Mouse (Mus musculus) CH12F3 (cell line): ENCODE data around the gene Atp1a4.

ENCODE experiments used
- in situ Hi-C: fragments of 300-500 bp; cut with MboI; formaldehyde crosslinking; loops from 2 replicates; pipeline ENCODE4 v1.14.3; 2020; ENCODE audit warnings: low sequenced_read_pairs

The Atp1a4 gene

DNA sequence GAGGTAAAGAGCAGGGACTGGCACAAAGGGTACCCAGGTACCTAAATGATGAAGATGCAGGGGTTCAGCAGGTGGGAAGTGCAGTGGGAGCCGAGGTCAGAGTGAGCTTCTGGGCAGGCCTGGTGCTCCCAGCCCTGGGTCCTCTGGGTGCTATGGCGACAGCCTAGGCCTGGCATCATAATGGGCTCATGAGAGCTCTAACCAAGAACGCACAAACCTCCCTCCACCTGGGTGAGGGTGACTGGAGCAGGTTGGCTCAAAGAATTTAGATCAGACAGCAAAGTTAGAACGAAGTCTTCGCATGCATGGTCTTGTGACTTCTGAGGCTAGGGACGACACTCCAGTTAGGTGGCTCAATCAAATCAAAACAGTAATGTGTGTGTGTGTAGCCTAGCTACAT, at the start of gene Atp1a4:
Gene Atp1a4 (minus strand): TSS at position 101 of the 400 bp plus-strand sequence.
- in situ Hi-C loops, result no loop called here

DNA sequence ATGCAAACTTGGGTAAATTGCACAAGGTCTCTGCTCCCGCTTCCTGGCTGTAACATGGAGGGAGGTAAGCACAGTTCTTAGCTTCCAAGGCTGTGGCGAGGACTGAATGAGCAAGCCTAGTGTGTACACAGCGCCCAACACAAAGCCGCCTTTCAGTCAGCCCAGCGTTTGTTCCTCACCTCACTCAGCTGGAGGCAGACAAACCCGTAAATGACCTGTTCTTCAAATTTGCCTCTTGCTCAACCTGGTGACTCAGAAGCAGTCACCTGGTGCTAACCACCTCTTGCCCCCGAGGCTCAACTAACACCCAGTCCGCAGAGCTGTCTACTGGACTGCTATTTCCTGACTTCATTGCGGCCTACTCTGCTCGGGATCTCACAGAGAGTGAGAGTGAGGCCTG, 49.7 kb upstream of the Atp1a4 start:
- in situ Hi-C loops, result no loop called here

DNA sequence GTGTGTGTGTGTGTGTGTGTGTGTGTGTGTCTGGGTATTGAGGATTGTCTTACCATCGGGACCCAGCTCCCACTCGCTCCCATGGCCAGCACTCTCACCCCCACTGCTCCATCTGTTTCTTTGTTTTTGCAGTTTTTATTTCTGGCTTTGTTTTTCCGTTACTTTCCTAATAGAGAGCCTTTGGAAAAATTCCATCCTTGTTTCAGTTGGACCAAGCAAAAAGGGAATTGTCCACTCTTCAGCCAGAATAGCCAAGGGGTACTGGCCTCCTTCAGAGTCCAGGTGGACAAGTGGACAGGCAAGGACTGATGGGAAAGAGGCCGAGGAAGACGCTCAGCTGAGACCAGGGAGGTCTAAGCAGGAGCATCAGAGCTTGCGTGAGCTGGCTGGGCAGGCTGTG, 48.7 kb upstream of the Atp1a4 start:
- in situ Hi-C loops, result no loop called here

DNA sequence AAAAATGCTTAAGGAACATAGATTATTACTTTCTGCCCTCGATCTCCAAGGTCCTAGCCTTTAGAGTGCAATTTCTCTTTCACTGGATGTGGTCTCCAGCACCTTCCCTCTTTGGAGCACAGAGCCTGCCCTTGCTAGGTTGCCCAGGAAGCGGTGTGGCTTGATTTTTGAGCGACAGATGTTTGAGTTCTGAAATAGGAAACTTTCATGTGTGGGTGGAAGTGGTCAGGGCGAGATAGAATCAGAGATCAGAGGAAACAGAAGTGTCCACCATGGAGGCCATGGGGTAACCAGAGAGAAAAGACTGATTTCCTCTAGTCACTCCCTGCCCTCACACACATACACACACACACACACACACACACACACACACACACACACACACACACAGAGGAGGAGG, 48.0 kb upstream of the Atp1a4 start:
- in situ Hi-C loops, result no loop called here

DNA sequence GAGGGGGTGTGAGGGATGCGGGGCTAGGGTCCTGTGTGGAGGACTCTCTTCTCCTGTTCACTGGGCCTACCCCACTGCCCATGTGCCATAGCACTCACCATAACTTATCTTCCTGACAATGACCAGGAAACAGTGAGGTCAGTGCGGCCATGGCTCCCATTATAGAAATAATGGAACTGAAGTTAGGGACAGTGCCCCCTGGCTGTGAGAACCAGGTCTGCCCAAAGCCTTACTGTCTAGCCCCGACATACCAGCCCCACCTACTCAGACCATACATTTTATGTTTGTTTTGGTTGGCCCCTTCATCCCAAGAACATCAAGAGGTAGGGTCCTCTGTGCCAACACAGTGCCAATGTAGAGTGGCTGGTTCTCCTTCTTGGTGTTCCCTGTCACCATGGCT, 47.4 kb upstream of the Atp1a4 start:
- in situ Hi-C loops, result no loop called here

DNA sequence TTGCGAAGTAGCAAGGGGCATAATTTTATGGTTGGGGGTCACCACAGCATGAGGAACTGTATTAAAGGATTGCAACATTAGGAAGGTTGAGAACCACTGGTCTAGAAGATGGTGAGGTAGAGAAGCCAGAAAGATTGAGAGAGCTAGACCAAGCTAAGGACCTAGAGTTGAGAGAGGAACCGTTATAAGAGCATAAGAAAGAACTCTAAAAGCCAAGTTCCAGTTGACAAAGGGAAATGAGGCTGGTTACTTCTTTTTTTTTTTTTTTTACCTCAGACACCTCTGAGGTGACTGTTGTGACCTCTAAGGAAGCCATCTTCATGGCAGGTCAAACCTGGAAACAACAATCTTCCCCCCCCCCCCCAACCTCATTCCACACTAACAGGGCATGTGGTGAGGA, 46.9 kb upstream of the Atp1a4 start:
- in situ Hi-C loops, result no loop called here

DNA sequence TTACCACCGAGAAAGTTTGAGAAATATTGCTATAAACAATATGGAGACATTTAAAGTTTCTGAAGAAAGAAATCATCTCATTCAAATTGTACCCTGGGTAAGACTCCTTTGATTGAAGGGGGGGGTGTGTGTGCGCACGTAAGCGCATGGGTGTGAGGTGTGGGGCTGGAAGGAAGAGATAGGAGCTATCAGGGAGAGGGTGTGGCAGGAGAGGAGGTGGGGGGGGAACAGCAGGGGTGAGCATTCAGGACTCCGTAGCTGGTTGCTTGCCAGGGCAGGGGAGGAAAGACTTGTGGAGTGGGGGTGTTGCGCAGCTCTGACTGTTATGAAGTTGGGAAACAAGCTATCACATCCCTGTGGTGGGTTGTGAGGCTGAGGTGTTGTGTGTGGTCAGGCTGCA, 46.2 kb upstream of the Atp1a4 start:
- in situ Hi-C loops, result no loop called here

DNA sequence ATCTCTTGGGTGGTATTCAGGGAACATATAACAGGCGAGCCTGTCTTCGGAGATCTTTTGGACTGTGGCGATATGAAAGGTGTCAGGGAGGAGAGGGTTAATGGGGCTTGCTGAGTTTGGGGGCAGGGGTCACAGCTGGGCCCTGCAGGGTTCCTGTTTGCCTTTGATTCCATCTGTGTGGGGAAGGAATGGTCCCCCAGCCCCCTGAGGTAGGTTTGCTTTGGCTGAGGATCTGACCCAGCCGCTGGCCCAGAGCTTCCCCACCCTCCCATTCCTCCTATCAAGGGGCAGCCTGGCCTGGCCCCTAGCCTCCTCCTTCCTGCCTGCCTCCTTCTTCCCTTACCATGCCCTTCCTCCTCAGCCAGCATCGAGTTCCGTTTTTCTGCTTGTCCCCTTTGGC, 44.6 kb upstream of the Atp1a4 start:
- in situ Hi-C loops, result no loop called here

DNA sequence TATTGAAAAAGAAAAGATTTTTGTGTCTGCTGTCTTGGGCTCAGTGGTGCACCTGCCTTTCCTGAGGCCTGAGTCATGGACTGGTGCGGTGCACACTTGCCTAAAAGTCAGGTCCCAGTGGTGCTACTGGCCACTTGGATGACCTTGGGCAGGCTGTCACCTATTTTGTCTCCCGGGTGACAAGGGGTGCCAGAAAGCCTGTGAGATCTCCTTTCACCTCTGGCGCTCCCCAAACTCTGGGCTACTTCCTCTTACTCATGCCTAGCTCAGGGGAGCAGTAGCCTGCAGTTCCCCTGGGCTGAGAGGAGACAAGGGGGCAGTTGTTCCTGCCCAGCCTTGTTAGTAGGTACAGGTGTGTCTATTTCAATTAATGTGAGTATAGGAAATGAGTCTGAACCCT, 44.1 kb upstream of the Atp1a4 start:
- in situ Hi-C loops, result no loop called here

DNA sequence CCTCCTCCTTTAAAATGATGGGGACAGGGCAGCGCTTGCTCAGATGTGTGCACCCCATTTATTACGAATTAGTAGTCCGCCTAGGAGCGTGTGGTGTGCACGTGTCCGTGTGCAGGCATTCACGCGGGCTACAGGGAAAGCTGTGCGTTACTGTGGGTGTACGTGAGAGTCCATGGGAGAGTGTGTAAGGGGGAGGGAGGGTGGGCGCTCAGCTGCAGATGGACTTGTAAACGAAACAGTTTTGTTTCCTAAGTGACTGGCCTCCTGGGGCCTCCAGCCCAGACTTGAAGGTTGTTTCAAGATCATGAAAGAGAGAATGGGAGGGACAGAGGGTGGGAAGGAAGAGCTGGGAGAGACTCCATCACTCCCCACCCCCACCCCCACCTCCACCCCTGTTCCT, 43.0 kb upstream of the Atp1a4 start:
- in situ Hi-C loops, result no loop called here

DNA sequence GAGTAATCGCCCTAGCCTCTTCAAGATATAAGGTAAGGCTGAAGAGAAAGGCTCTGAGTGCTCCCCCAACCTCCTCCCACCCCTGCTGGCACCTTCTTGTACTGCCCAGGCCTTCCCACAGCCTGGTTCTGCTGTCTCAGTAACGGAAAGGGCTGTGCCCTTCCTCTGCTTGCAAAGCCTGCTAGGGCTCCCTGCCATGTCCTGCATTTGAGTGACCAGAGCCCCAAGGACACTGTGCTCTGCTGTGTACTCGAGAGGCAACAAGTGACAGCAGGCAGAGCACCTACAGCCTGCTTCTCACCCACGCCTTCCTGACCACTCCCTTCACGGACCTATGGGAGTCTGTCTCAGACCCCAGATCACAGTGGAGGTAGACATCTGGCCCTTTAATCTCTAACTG, 42.0 kb upstream of the Atp1a4 start:
- in situ Hi-C loops, result no loop called here

DNA sequence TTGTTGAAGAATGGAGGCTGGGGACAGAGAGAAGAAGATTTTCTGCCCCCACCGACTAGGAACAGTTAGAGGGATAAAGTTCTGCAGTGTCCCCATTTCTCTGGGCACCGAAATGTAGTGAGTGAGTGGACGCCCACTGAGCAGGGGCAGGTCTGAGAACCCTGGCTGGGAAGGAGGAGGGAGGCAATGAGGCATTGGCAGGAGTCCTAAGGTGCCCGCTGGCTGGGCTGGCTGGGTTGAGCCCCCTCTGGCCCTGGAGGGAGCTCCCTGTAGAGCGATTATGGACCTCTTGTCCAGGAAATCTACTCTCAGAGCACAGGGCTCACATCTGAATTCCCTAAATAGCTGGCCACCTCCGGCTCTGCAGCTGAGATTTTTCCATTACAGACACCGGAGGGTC, 41.3 kb upstream of the Atp1a4 start:
- in situ Hi-C loops, result no loop called here

DNA sequence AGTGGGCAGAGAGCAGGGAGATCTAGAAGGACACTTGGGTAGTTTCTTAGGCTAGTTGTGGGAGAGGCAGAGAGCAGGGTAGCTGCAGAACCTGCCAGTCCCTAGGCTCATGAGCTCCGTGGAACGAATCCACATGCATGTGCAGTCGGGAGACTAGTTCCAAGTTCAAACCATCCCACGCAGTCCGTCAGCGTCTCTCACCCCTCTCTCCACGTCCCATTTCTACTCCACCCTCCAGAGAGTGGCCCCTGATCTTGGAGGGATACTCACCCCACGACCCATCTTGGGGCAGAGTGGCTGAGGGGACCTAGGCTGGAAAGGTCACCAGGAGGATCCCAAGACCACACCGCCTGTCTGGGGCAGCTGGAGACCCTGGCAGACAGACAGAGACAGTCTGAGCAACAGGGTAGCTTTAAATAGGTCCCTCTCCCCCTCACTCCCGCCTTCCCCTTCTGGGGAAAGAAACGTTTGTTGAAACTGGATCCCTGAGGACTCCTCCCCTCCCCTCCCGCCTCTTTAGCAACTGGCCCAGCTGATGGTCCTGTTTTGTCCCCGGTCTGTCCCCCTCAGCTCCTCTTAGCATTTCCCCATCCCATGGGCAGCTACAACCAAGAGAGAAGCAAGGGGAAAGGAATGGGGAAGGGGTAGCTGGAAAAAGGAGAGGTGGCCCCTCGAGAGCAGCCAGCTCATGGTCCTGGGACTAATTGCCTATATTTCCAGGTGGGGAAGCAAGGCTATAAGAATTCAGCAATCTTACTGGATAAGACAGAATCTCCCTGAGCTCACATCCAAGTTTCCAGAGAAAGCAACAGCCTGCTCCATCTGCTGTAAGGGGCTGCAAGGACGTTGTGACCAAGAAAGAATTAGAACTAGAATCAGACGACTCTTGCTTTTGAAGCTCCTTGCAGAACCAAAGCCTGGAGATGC, 39.7 kb upstream of the Atp1a4 start, which contains the start of gene Atp1a2:
Gene Atp1a2 (minus strand): TSS at position 454 of the 927 bp plus-strand sequence.
- in situ Hi-C loops, result no loop called here

DNA sequence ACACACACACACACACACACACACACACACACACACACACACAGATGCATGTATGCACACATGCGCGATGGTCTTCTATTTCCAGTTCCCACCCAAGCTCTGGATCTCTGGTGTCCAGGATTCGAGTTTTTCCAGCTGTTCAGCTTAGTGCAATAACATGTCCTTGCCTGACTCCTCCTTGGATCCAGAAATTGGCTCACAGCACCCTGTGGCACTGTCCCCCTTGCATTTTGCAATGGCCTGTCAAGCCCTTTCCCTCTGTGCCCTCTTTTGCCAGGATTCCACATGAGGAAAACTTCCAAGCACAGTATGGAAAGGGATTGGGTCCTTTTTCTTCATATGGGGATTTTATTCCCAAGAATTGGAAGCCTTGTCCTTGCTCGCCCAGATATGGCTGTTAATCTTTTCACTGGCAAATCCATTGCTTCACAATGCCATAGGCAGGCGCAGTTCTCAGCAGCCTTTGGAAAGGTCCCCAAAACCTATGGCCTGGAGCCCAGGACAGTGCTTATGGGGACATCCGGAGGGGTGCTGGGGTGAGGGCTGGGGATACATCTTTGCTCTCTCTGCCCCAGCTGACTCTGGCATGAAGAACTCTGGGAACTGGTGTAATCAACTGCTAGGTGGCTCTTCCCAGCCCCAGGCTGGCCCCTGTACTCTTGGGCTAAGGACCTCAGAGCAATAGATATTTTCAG, 38.7 kb upstream of the Atp1a4 start:
- in situ Hi-C loops, result no loop called here

DNA sequence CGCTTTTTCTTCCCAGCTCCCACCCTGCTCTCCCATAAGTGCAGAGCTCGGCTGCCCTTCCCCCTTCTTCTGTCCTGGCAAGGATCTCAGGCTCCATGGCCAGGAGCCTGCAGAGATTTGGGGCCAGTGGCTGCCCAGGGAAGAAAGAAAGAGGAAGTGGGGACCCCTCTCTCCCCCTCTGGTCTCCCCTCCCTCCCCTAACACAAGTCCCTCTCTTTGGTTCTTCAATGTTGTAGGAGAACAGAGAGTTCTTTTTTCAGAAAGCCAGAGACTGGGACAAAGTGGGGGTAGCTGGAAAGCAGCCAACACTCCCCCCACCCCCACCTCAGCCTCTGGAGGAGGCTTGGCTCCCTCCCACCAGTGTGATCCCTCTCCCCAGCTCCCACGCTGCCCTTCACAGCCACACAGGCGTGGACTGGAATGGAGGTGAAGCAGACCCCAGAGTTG, 37.6 kb upstream of the Atp1a4 start:
- in situ Hi-C loops, result no loop called here

DNA sequence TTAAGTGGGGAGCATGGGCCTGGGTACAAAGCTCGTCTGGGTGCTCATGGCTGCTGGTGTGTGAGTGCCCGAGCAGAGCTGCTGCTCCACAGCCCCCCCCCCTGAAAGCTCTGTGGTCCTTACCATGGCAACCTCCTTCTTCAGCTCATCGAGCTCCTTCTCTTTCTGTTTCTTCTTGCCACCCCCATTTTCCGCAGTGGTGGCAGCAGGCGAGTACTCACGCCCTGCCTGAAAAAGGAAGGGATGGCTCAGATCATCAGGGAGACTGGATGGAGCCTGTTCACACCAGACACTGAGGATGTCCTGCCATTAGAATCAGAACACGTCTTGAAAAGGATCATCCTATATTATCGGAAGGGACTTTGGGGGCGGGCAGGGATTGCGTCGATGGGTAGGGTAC, 35.2 kb upstream of the Atp1a4 start:
- in situ Hi-C loops, result no loop called here

DNA sequence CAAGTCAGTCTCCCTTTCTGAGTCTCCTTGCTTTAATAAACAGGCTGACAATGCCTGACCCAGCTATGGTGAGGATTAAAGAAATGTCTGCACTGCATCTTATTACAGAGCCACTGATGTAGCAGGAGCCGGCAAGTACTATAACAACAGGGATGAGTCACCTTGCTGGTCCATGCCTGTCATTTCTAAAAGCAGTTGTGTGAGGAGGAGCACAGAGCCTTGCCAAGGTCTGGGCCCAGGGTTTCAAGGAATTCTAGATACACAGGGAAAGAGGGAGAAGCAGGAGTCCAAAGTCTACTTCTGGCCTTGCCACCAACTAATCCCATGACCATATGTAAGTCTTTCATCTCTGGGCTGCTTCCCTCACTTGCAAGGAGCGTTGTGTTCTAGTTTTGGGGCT, 34.7 kb upstream of the Atp1a4 start:
- in situ Hi-C loops, result no loop called here

DNA sequence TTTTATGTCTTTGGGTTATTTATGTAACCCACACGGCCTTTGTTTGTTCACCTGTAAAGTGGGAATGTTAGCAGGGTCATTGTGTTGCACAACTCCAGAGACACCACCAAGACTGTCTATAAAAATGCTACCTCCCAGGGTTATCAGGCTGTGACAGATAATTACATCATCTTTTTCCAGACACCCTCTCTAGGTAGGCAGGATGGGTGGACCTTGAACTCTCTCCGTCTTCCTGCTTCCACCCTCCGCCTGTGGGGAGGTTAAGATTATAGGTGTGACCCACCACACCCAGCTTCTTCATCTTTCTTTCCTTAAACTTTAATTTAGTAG, 31.4 kb upstream of the Atp1a4 start:
- in situ Hi-C loops, result no loop called here

DNA sequence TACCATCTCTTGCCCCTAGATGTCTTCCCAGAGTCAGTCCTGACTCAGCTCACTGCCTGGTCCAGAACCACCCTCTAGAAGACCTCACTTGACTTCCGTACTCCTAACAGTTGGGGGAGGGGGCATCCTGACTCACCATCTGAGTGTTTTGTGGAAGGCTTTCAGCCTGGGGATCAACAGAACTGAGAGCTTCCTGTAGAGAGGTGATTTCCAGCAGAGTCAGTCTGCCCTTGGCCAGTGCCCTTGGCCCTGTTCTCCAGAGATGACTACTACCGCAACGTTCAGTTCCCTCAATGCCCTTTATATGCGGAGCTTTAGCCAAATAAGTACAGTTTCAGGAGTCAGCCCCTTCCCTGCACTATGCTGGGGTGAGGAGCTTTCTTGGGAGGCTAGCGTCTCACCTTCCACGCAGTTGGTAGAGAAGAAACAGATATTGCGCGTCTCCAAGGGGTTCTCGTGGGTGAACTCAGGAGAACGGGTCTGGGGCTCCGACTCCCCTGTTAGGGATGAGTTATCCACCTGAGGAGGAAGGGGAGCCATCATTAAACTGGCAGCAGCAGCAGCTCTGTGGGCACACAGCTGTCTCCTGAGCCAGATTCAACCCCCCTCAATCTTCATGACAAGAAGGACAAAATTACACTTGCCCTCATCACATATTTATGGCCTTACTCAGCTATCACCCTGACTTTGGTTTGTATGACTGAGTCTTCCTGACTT, 30.8 kb upstream of the Atp1a4 start:
- in situ Hi-C loops, result no loop called here

DNA sequence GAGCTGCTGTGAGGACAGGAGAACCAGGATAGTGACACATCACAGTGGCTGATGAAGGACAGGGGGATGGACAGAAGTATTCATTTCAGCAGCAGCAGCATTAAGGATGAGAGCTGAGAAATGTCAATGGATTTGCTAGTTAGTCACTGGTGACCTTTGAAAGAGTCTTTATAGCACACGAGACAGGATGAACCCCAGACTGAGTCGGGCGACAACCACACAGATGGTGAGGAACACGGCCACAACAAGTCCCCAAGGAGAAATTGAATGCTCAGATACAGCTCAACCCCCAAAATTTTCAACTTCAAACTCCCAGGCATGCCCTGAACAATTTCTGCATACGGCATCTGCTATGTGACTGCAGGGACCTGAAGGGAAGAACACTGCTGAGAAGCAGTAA, 28.5 kb upstream of the Atp1a4 start:
- in situ Hi-C loops, result no loop called here

DNA sequence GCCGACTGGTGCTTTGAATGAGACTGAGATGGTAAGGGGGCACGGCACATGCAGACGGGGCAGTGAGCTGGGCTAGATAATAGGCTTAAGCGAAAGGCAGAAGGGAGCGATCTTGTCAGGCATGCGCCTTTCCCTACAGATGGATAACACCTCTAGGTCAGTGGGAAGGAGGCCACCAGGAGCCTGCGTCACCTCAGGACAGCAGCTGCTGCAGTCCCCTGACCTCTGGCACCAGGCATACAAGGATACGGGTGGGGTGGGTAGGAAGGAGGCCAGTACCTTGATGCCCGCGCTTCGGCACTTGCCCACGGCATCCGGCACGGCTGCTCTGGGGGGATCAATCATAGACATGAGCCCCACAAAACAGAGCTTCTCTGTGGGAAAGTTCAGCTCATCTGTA, 26.0 kb upstream of the Atp1a4 start:
- in situ Hi-C loops, result no loop called here

DNA sequence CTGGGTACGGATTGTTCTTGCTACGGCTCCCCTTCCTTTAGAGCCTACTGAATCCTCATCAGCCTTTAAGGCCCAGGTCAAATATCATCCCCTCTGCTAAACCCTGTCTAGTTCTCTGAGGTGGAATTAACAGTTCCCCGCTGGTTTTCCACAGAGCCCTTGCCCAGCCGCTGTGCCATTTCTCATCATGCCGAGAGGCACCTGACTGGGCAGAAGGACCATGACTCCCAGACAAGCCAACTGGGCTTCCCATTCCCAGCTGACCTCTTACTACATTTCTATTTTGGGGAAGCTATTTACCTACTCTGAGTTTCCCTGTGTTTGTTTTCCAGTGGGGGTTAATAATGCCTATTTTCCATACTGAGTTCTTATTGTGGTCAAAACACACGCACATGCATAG, 24.9 kb upstream of the Atp1a4 start:
- in situ Hi-C loops, result no loop called here
